Mouse (Mus musculus) myocyte (in vitro differentiated cells): ENCODE results near the gene Olfr1099.

Source experiments
- MYOD1 ChIP-seq, 3 experiments: IDR thresholded peaks; one replicate each; pipeline ENCODE4 v1.6.1; 2011; ENCODE audit warnings: control low read depth in 2 of 3, low read depth in 2 of 3, mild to moderate bottlenecking in 2 of 3, moderate library complexity in 1 of 3; ENCODE audit not compliant: insufficient read length in 2 of 3, control insufficient read depth in 1 of 3
- POLR2A ChIP-seq: IDR thresholded peaks from one replicate; pipeline ENCODE4 v1.6.1; 2011; ENCODE audit warnings: low read depth, mild to moderate bottlenecking, control low read depth, moderate library complexity; ENCODE audit not compliant: insufficient read length
- TCF3 ChIP-seq: IDR thresholded peaks from one replicate; pipeline ENCODE4 v1.6.1; 2011; ENCODE audit warnings: low read depth, control low read depth; ENCODE audit not compliant: insufficient read length

GRCm38 (mm10) chr2:86926557-86926956 is 33.9 kb downstream of the Olfr1099 start:
- TF ChIP-seq POLR2A (no peak), MYOD1 (IDR thresholded peaks at IDR 0.05; ENCODE audit: control insufficient read depth in 1 of 3, insufficient read length in 2 of 3, low read depth in 2 of 3) (no peak), TCF3 (no peak)
